Mouse (Mus musculus) hindbrain, embryonic 12.5 days (tissue): ENCODE measurements around the gene H2-Q6. TPM values are rescaled to one million over a fixed set of nuclear protein-coding genes. Genes with fewer than 3 reads are reported as not detected.

ENCODE experiments used
- polyA plus RNA-seq: library from polyadenylated mRNA; unstranded; fragments of >200 nt; fragmentation: Nextera tagmentation; extraction: Ambion mirVana; gene quantifications from 2 replicates; pipeline ENCODE4 v1.2.1, GENCODE M21; 2016

Gene H2-Q6
- polyA plus RNA-seq, 1 experiment from 2014 or later = 0.10 TPM

Other genes starting within 250 kb of the H2-Q6 start
- 7.8 and 7.9 TPM in 2 replicates for gene Aif1, start 248.8 kb upstream of the H2-Q6 start, polyA plus RNA-seq
- 6.1 and 6.9 TPM in 2 replicates for gene Lst1, start 236.4 kb upstream of the H2-Q6 start, polyA plus RNA-seq
- gene Ltb, start 230.4 kb upstream of the H2-Q6 start, polyA plus RNA-seq = 0.54 and 0.81 TPM in 2 replicates
- 0.14 TPM in 1 of 2 replicates, not detected in the other for gene Tnf, start 222.8 kb upstream of the H2-Q6 start, polyA plus RNA-seq
- not detected in 2 replicates for gene Lta, start 219.5 kb upstream of the H2-Q6 start, polyA plus RNA-seq
- gene Gm16181, start 204.0 kb upstream of the H2-Q6 start, polyA plus RNA-seq = 0.62 TPM in 1 of 2 replicates, not detected in the other
- 21.1 and 23.0 TPM in 2 replicates for gene Atp6v1g2, start 191.2 kb upstream of the H2-Q6 start, polyA plus RNA-seq
- 12.1 and 12.2 TPM in 2 replicates for gene Nfkbil1, start 189.1 kb upstream of the H2-Q6 start, polyA plus RNA-seq
- 480 and 488 TPM in 2 replicates for gene Ddx39b, start 183.1 kb upstream of the H2-Q6 start, polyA plus RNA-seq
- gene H2-D1, start 162.1 kb upstream of the H2-Q6 start, polyA plus RNA-seq = 38.6 and 46.0 TPM in 2 replicates
- gene H2-Q1, start 104.4 kb upstream of the H2-Q6 start, polyA plus RNA-seq = 0.12 TPM in 1 of 2 replicates, not detected in the other
- 0.46 TPM in 1 of 2 replicates, not detected in the other for gene H2-Q2, start 82.6 kb upstream of the H2-Q6 start, polyA plus RNA-seq
- 1.6 and 1.7 TPM in 2 replicates for gene H2-Q4, start 45.2 kb upstream of the H2-Q6 start, polyA plus RNA-seq
- 3.9 and 4.7 TPM in 2 replicates for gene H2-Q7, start 14.3 kb downstream of the H2-Q6 start, polyA plus RNA-seq
- gene H2-Q10, start 45.2 kb downstream of the H2-Q6 start, polyA plus RNA-seq = 0.10 TPM in 1 of 2 replicates, not detected in the other
- gene Pou5f1, start 81.2 kb downstream of the H2-Q6 start, polyA plus RNA-seq = not detected in 2 replicates
- 37.3 and 37.6 TPM in 2 replicates for gene Tcf19, start 92.0 kb downstream of the H2-Q6 start, polyA plus RNA-seq
- gene Cchcr1, start 92.2 kb downstream of the H2-Q6 start, polyA plus RNA-seq = 14.8 and 15.2 TPM in 2 replicates
- 1.1 and 1.2 TPM in 2 replicates for gene Psors1c2, start 108.4 kb downstream of the H2-Q6 start, polyA plus RNA-seq
- 0.08 and 0.20 TPM in 2 replicates for gene Cdsn, start 127.3 kb downstream of the H2-Q6 start, polyA plus RNA-seq
- gene 2300002M23Rik, start 142.6 kb downstream of the H2-Q6 start, polyA plus RNA-seq = not detected in 2 replicates
- not detected in 2 replicates for gene Sfta2, start 176.7 kb downstream of the H2-Q6 start, polyA plus RNA-seq
- gene Gm9573, start 201.8 kb downstream of the H2-Q6 start, polyA plus RNA-seq = not detected in 2 replicates
- 0.15 and 0.20 TPM in 2 replicates for gene Mucl3, start 218.8 kb downstream of the H2-Q6 start, polyA plus RNA-seq
- gene Vars2, start 242.7 kb downstream of the H2-Q6 start, polyA plus RNA-seq = 16.5 and 16.9 TPM in 2 replicates
- gene Gtf2h4, start 248.9 kb downstream of the H2-Q6 start, polyA plus RNA-seq = 34.7 and 37.7 TPM in 2 replicates